Mouse (Mus musculus): ENCODE measurements around the gene Gm14412. TPM values are rescaled to one million over a fixed set of nuclear protein-coding genes. Genes with fewer than 3 reads are reported as not detected.
"Not testable (repeated sequence)": the region's sequence is repeated elsewhere in the genome, so short reads cannot be mapped to it uniquely, and the experiment has no call there.

Gm14412 gene
- polyA plus RNA-seq (2012; rRNA removed), result 1.2 and 1.4 TPM in 2 replicates

DNA sequence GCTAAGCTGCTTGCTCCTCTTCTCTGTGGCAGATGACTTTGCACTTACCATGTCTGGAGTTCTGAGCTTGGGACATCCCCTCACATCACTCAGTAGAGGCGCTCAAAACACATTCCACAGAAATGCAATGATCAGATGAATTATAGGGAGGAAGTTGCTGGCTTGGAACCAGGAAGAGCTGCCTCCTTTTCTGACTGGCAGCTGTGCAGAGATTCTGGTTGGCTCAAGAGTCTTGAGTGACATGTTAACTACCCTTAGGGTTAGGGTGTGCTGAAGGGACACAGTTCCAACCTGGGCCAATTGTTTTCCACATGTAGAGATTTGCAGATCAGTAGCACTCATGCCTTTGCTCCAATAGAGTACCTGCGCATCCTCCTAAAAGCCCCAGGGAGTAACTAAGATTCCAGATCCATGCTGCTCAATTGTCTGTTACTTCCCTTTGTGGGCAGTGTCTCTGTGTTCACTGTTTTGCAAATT lies at the start of gene Gm14412:
Gm14412 (minus strand) TSS at position 51 of the 477 bp plus-strand sequence.
- not testable (repeated sequence) for DNase-seq (ENCODE audit: low spot score)

DNA sequence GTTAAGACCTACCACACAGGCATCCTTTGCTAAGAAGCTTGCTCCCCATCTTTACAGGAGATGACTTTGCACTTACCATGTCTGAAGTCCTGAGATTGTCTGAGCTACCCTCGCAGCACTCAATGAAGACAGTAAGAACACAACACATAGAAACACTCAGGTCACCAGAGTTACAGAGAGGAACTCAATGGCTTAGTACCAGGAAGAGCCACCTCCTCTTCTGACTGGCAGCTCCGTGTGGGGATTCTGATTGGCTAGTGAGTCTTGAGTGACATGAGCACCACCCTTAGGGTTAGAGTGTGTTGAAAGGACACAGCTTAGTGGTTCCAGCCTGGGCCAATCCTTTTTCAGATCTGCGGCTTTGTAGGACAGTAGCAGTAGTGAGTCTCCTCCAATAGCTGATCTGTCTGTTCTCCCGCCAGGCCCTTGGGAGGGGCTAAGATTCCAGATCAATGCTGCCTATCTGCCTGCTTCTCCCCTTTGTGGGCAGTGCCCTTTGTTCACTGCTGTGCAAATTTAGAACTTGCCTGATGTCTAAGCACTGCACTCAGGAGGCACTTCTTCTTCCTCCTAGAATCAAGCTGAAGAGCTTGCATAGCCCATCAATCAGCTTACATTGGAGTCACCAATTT lies 5.7 kb upstream of the Gm14412 start:
- not testable (repeated sequence) for DNase-seq (ENCODE audit: low spot score)

DNA sequence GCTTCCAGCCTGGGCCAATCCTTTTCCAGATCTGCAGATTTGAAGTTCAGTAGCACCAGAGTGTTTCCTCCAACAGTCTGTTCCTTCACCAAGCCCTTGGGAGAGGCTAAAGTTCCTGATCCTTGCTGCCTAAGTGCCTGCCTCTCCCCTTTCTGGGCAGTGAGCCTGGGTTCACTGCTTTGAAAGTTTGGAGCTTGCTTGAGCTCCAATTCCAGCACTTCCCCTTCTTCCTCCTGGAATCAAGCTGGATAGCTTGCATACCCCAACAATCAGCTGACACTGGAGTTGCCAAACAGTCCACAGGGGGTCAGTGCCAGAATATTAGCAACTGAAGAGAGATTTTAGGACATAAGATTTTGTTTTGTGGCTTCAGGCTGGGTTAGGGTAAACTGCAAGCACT lies 2.7 kb downstream of the Gm14412 start:
- not testable (repeated sequence) for DNase-seq (ENCODE audit: low spot score)

DNA sequence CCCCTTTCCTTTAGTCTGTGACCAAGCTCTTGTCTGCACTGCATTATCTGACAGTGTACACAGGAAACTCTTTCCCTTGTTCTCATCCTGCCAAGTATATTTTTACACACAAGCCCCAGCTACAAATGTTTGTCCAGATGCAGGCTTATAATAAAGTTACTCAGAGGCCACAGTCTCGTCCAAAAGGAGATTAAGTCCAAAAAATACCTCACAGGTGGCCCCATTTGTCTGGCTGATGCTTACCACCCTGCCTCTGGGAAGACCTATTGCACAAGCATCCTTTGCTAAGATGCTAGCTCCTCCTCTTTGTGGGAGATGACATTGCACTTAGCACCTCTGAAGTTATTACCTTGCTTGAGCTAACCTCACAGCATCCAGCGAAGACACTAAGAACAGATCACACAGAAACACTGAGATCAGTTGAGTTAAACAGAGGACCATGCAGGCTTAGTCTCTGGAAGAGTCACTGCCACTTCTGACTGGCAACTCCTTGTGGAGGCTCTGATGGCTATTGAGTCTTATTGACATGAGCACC lies 3.3 kb downstream of the Gm14412 start:
- not testable (repeated sequence) for DNase-seq (ENCODE audit: low spot score)

DNA sequence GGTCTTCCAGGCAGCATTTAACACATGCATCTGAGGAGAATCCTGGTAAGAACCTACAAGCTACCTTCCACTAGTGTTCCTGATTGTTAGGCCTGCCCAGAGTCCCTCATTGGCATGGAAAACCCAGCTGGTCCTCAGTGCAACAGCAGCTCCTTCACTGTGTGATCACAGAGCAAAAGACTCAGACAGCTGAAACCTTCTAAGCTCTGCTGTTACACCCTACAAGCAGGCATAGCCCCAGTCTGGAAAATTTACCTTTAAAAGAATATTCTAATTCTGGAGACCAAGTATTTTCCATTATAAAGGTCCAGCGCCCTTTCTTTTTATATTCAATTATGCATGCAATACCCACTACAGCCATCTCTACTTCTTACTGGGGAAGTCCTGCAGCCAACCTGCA lies 5.1 kb downstream of the Gm14412 start:
- no peak for DNase-seq (ENCODE audit: low spot score)

DNA sequence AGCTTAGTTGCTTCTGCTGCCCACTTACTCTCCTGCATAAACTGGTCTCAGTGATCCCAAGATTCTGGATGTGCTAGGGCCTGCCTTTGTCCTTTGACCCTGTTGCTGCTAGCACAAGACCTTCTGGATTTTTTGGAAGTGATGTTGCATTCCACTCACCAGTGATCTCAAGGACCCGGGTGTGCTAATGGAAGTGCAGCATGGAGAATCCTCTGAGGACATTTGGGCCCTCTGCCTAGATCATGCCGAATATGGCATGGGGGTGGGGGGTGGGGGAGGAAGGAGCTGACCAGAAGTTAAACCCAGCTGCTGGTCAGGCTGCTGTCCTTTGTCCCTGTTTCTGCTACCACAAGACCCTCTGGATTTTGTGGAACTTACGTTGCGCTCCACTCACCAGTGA lies 14.5 kb downstream of the Gm14412 start:
- DNase-seq (ENCODE audit: low spot score), result not testable (repeated sequence)

DNA sequence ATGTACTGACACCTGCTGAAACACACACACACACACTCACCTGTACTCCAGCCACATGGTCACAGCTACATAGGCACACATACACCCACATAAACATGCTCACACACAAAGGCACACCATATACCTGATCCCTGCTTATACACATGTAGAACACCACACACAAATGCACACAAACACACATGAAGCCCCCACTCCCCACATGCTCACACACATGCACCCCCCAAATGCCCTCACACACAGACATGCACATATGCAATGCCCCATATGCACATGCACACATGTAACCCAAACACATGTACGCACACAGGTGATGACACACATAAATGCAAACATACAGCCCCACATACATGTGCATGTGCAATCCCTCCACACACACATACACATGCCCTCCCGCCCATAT lies 19.1 kb downstream of the Gm14412 start:
- not testable (repeated sequence) for DNase-seq (ENCODE audit: low spot score)

DNA sequence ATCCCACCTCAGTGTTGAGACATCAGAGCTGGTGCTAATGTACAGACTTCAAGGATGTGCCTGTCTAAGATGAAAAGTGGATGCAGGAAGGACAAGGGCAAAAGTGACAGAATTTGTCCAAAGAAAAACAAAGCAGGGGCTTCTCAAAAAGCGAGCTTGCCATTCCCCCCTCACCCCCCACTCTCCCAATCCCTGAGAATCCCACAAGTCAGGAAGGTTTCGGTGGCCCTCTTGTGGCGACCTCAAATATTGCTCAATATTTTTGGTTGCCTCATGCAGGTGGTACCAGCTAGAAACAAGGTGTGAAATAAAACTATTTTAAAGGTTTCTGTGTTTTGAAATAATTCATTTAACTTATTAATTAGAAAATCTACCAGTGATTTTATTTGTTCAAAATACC lies 40.4 kb downstream of the Gm14412 start:
- not testable (repeated sequence) for DNase-seq (ENCODE audit: low spot score)

DNA sequence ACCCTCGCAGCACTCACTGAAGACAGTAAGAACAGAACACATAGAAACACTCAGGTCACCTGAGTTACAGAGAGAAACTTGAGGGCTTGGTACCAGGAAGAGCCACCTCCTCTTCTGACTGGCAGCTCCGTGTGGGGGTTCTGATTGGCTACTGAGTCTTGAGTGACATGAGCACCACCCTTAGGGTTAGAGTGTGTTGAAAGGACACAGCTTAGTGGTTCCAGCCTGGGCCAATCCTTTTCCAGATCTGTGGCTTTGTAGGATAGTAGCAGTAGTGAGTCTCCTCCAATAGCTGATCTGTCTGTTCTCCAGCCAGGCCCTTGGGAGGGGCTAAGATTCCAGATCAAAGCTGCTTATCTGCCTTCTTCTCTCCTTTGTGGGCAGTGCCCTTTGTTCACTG lies 46.4 kb downstream of the Gm14412 start:
- not testable (repeated sequence) for DNase-seq (ENCODE audit: low spot score)

DNA sequence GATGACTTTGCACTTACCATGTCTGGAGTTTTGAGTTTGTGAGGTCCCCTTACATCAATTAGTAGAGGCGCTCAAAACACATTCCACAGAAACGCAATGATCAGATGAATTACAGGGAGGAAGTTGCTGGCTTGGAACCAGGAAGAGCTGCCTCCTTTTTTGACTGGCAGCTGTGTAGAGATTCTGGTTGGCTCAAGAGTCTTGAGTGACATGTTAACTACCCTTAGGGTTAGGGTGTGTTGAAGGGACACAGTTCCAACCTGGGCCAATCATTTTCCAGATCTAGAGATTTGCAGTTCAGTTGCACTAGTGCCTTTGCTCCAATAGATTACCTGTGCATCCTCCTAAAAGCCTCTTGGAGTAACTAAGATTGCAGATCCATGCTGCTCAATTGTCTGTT lies 51.9 kb downstream of the Gm14412 start:
- DNase-seq (ENCODE audit: low spot score), result not testable (repeated sequence)

DNA sequence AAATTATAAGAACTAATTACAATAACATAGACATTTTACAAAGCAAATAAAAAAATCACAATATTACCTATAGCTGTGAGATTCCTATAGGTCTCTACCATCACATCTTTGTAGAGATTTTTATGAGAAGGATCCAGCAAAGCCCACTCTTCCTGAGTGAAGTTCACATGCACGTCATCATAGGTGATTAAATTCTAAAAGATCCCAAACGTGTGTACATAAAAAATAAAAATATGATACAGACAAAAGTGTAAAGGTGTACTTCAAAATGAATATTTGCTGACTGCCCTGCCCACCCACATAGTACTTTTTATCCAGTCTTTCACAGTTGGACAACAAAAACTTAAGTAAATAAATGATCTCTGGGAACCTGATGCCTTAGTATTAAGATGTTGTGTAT lies 57.2 kb downstream of the Gm14412 start, which contains the start of gene Gm14409:
Gm14409 (minus strand) TSS at position 101 of the 400 bp plus-strand sequence.
- not testable (repeated sequence) for DNase-seq (ENCODE audit: low spot score)

Other genes starting within 250 kb of the Gm14412 start
- gene Gm14401, start 250.0 kb downstream of the Gm14412 start, polyA plus RNA-seq (2012; rRNA removed), result 0.17 TPM in 1 of 2 replicates, not detected in the other
- 21.4 and 23.7 TPM in 2 replicates for gene Gm14410, start 117.9 kb downstream of the Gm14412 start, polyA plus RNA-seq (2012; rRNA removed)
- 0.10 TPM in 1 of 2 replicates, not detected in the other for gene Gm14409, start 57.3 kb downstream of the Gm14412 start, polyA plus RNA-seq (2012; rRNA removed)
- gene Gm14418, start 74.0 kb upstream of the Gm14412 start, polyA plus RNA-seq (2012; rRNA removed), result 10.7 and 15.7 TPM in 2 replicates
- 36.2 and 38.5 TPM in 2 replicates for gene Zfp970, start 140.4 kb upstream of the Gm14412 start, polyA plus RNA-seq (2012; rRNA removed)
- gene Gm14403, start 173.9 kb upstream of the Gm14412 start, polyA plus RNA-seq (2012; rRNA removed), result 13.7 and 14.0 TPM in 2 replicates